Mouse (Mus musculus) olfactory bulb, adult 2 months (tissue): ENCODE measurements at regions not wholly inside any gene's neighbourhood (a gene's known extent, or its start where the extent isn't known, plus 50 kb on each side); places are given as distances from the start of the nearest gene placed in this dataset.

Experiments
- H3K27ac ChIP-seq: fragments of 200-500 bp; 2 replicates; pipeline ENCODE4 v1.5.1; 2012; ENCODE audit warnings: low read depth, low read length; ENCODE audit not compliant: insufficient read depth
- H3K4me1 ChIP-seq: fragments of 200-500 bp; 2 replicates; pipeline ENCODE4 v1.6.1; 2012; ENCODE audit warnings: low read length; ENCODE audit not compliant: control insufficient read depth, insufficient read depth
- H3K4me3 ChIP-seq: fragments of 200-500 bp; 2 replicates; pipeline ENCODE4 v1.5.1; 2012; ENCODE audit warnings: mild to moderate bottlenecking, low read depth, low read length, moderate library complexity; ENCODE audit not compliant: insufficient read depth
- CTCF ChIP-seq: fragments of 200-500 bp; IDR thresholded peaks from 2 replicates; pipeline ENCODE4 v1.5.1; 2012; ENCODE audit warnings: low read depth, mild to moderate bottlenecking, low read length, moderate library complexity; ENCODE audit not compliant: insufficient read depth
- POLR2A ChIP-seq: fragments of 200-500 bp; IDR thresholded peaks from 2 replicates; pipeline ENCODE4 v1.6.1; 2012; ENCODE audit warnings: mild to moderate bottlenecking, low read depth, low read length, moderate library complexity; ENCODE audit not compliant: insufficient read depth
- WGBS: fragments of 180-500 bp; shearing (Covaris S2); methylation state at CpG from one replicate; pipeline ENCODE4 v1.1.7; 2018; 5-methylcytosine and 5-hydroxymethylcytosine counted together

DNA sequence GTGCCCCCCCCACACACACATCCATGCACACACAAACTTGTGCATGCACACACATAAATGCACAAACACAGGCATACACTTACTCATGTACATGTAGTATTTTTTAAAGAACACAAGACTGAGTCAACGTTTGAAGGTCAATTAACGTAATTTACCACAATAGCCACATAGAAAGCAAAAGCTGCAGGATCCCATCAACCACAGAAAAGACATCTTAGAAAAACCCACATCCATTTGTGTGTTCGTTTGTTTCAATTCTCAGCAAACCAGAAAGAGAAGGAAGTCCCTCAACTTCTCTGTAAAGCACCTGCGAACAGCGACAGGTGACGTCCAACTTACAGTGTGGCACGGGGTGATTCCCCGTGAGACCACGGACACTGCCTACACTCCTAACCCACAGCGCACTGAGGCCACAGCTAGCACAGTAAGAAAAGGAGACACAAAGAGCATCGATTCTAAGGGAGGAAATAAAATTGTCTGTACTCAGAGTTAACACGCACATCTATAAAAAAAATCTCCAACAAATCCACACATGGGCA is 53.8 kb downstream of the Dio3 start:
- no peak overlapping the region for H3K27ac ChIP-seq
- H3K4me3 ChIP-seq, result no peak overlapping the region
- TF ChIP-seq CTCF, result no peak
- TF ChIP-seq POLR2A, result no peak
- no peaks in the 10 kb centered on the region for H3K4me1 ChIP-seq
- WGBS, result 87% methylated on average over 12 of the region's 12 CpGs

DNA sequence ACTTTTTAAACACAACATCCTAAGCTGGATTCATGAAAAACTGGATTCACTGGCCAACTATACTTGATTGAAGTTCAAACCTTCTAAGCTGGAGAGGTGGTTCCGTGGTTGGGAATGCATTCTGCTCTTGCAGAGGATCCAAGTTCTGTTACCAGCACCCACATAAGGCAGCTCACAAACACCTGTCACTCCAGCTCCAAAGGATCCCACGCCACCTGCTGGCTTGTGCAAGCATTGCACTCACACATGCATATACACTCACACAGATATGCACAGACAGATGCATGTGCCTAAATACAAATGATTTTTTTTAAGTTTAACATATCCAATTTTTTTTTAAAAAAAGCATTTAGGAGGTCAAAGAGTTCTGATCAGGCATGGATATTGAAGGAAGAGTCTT is 55.7 kb downstream of the Dio3 start:
- 80% methylated on average over 2 of the region's 2 CpGs for WGBS
- H3K4me3 ChIP-seq, result no peak overlapping the region
- H3K27ac ChIP-seq, result no peak overlapping the region
- H3K4me1 ChIP-seq, result no peaks in the 10 kb centered on the region
- TF ChIP-seq POLR2A, result no peak
- TF ChIP-seq CTCF, result no peak

DNA sequence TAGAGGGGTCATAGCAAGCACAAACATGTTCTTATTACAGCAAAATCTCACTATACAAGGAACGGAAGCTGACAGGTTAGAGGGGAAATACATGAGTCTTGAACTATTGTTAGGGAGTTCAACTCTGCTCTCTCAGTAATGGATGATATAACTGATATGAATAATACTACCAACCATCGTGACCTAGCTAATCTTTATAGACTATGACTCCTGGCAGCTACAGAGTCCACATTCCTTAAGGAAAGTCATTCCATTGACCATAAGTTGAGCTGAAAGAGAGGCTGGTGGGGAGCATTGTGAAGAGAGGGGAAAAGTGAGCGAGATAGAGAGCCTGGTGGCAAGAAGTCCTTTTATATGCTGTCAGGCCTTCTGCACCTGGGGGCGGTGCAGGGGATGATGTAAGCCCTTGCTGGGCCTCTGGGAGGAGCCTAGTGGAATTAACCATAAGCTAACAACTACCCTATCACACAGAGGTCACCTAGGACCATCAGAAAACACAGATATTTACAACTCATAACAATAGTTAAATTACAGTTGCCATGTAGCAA is 65.5 kb downstream of the Dio3 start:
- 89% methylated on average over 4 of the region's 4 CpGs for WGBS
- no peak overlapping the region for H3K4me3 ChIP-seq
- no peak for TF ChIP-seq POLR2A
- no peak for TF ChIP-seq CTCF
- H3K4me1 ChIP-seq, result no peaks in the 10 kb centered on the region
- H3K27ac ChIP-seq, result no peak overlapping the region

DNA sequence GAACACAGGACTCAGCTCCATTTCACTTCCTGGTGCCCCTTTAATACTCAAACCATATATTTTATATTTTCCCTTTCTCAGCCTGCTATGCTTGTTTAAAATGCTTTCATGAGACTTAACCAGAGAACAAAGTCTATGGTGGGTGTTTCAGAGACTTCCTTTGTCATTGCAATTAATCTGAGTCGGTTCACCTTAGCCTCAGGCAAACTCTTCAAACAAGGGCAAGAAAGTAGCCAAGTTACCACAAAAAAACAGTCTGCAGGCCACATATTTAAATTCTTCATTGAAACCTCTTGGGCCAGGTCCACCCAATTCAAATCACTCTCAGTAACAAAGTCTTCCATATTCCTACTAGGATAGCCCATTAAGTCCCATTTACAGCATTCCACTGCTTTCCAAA is 70.8 kb downstream of the Dio3 start:
- Histone ChIP-seq H3K4me1 (no peaks in the 10 kb centered on the region), H3K4me3 (no peak overlapping the region), H3K27ac (no peak overlapping the region)
- TF ChIP-seq CTCF (no peak), POLR2A (no peak)
- WGBS, result 48% methylated on average over 1 of the region's 1 CpGs

DNA sequence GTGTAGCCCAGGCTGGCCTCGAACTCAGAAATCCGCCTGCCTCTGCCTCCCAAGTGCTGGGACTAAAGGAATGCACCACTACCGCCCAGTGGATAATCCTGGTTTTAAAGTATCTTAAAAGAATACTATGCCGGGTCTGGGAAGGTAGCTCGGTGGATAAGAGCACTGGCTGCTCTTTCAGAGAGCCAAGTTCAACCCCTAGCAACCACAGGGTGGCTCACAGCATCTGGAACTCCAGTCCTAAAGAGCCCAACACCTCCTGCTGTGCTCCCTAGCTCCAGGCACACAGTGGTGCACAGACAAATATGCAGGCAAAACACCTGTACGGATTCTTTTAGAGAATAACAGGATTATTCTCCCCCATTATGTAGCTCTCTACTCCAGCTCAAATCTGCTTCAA is 77.0 kb downstream of the Dio3 start:
- Histone ChIP-seq H3K27ac (no peak overlapping the region), H3K4me1 (no peaks in the 10 kb centered on the region), H3K4me3 (no peak overlapping the region)
- 68% methylated on average over 6 of the region's 6 CpGs for WGBS
- TF ChIP-seq CTCF, result no peak
- TF ChIP-seq POLR2A, result no peak

DNA sequence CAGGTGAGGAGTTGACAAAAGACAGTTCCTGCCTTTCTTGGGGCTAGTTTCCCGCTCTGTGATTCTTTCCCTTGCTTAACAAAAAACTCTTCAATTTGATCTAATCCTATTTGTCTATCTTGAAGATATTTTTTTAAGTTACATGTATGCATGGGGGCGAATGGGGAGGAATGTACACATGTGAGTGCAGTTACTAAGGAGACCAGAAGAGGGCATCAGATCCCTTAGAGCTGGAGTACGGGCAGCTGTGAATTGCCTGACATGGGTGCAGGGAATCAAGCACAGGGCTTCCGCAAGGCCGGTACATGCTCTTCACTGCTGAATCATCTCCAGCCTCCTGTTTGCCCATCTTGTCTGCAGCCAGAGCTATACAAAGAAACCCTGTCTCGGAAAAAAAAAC is 79.8 kb upstream of the Ppp2r5c start:
- Histone ChIP-seq H3K27ac (no peak overlapping the region), H3K4me3 (no peak overlapping the region), H3K4me1 (no peaks in the 10 kb centered on the region)
- WGBS, result 97% methylated on average over 6 of the region's 6 CpGs
- TF ChIP-seq POLR2A (no peak), CTCF (no peak)

DNA sequence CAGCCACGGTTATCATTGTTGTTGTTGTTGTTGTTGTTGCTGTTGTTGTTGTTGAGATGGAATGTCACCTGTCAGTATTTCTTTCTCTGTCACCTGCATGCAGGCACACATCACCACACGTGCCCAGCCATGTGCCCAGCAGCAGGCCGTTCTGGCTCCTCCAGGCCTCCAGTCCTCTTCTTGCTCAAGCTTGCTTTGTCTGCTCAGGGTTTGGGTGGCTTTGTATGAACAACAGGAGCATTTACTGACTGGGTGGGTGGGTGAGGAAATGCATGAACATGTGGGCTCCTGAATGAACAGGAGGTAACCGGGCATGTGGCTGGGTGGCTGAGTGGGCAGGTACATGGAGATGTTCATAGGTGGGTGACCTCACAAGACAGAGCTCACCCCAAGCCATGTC is 79.1 kb upstream of the Ppp2r5c start:
- no peak for TF ChIP-seq CTCF
- no peak for TF ChIP-seq POLR2A
- Histone ChIP-seq H3K27ac (no peak overlapping the region), H3K4me3 (no peak overlapping the region), H3K4me1 (no peaks in the 10 kb centered on the region)
- WGBS, result 88% methylated on average over 4 of the region's 4 CpGs

DNA sequence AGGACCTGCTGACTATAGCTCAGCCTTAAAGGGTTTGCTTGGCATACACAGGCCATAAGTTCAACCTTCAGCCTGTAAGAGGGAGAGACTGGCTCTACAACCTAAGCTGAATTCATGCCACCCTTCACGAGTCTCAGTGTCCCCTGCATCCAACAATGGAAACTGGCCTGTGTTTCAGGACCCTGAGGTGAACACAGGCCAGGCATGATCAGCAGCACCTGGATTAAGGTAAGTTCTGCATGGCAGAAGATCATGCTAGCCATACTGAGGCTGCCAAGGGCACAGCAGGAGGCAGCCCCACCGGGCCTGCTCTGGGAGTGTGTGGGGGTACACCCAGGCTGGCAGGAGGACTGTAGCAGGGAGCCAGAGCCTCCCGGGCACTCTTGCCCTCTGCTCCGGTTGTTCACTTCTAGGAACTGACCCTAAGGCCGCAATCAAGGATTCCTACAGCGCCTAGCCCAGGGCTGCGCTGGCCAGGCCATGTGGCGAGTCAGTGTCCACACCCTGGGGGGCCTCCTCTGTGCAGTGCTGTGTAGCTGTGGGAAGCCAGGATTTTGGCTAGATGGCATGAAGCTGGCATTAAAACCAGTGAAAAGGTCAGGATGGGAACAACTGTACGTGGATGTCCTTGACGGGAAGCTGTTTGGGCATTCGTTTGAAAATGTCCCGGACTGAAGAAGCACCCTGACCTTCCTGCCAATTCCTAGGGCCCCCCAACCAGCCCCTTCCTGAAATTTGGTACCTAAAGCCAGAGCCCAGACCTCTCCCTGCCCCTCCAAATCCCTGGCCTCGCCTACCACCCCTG is 74.8 kb upstream of the Ppp2r5c start:
- Histone ChIP-seq H3K27ac (no peak overlapping the region), H3K4me3 (no peak overlapping the region), H3K4me1 (peaks cover 4% of the 10 kb centered on the region)
- WGBS, result 91% methylated on average over 13 of the region's 13 CpGs
- TF ChIP-seq POLR2A (no peak), CTCF (no peak)

DNA sequence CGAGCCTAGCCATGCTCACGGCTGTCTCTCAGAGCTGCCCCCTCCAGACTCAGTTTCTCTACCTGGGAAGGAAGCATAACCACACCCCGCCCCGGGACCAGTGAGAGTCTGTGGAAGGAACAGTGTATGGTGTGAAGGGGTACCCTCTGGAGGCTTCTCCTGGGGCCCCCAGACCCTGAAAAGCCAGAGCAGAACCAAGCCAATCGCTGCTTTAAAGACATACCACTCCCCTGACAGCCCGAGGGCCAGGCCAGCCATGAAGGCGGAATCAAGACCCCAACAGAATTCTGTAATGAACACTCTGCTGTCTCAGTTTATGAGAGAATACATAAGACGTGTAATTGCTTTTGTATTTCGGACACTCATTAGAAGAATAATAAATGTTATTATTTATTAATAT is 73.9 kb upstream of the Ppp2r5c start:
- Histone ChIP-seq H3K4me3 (no peak overlapping the region), H3K4me1 (peaks cover 4% of the 10 kb centered on the region), H3K27ac (no peak overlapping the region)
- TF ChIP-seq POLR2A (no peak), CTCF (no peak)
- WGBS, result 63% methylated on average over 9 of the region's 9 CpGs
